Mouse (Mus musculus): ENCODE results near the gene Baiap3.

Gene Baiap3

GRCm38 (mm10) chr17:25256140-25256754 lies at the start of gene Baiap3:
Gene Baiap3 (minus strand): TSS chr17:25256364.
- DNase-seq = no peak

- no peak for DNase-seq
Measured at GRCm38 (mm10) chr17:25298094-25298493, 41.9 kb upstream of the Baiap3 start, which contains the start of gene Prss34. Gene Prss34 (plus strand): TSS chr17:25298394.

DNA sequence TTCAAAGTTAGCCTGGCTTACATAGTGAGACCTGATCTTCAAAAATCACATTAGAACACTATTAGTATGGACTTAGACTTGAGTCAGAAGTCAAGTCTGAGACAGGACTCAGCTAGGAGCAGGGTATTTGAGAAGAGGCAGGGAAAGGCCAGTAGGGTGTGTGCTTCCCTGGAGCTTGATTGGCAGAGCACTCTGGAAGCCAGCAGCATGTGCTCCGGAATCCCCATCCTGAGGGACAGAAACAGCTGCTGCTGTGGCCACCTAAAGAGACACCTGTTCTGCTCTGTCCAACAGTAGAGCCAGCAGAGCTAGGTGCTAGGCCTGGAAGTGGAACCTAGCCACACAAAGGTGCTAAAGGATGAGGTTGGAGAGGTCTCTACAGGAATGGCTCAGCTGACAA lies 37.9 kb upstream of the Baiap3 start:
- DNase-seq = no peak

GRCm38 (mm10) chr17:25293495-25293894 lies 37.3 kb upstream of the Baiap3 start:
- no peak for DNase-seq

DNA sequence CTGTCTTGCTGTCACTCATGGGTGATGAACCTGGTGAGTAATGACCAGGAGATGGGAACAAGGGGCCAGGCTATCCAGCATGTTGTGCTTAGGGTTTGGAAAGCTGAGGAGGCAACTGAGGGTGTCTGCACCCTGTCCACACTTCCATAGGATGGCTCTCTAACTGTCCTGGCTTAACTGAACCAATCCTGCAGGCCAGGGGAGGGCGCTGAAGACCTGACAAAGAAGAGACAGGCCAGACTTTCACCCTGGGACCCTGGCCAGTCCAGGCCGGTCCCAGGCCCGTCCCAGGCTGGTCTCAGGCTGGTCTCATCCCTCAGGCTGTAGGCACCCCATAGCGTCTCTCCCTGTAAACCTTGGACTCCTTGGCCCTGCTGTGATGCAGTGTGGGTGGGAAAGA lies 34.2 kb upstream of the Baiap3 start:
- no peak for DNase-seq

DNA sequence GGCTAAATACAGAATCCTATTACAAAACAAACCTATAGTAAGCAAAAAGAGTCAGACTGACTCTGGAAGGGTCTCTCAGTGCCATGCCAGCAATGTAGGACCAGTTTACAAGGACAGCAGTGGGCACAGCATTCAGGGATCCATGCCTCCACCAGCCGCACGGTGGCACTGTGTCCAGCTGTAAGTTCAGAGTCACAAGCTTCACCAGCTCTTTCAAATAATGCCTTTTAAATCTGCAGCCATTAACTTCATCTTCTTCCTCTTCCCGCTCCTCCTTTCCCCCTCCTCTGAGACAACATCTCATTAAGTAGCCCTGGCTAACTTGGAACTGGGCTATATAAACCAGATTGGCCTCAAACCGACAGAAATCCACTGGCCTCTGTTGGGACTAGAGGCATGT lies 32.7 kb upstream of the Baiap3 start:
- no peak for DNase-seq

- peak; percentile 80 for DNase-seq
Measured at GRCm38 (mm10) chr17:25285033-25285432, 28.9 kb upstream of the Baiap3 start.

- DNase-seq = no peak
Measured at GRCm38 (mm10) chr17:25282133-25282532, 26.0 kb upstream of the Baiap3 start.

DNA sequence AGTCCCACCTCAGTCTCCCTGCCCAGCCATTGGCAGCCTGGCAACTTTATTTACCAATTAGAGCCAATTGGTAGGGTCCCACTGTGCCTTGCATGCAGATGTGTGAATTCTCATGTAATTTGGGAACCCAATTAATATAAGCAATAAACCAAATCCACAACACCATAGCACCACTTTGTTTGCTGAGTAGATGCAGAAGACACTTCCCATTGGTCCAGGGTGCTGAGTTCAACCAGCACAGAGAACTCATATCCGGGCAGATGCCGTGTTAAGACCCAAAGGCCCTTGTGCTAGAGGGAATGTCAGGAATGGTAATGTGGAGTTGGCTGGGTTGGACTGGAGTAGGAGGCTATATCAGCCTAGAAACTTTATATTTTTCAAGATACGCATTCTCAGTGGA lies 19.7 kb upstream of the Baiap3 start:
- no peak for DNase-seq

GRCm38 (mm10) chr17:25274571-25275346 lies 18.6 kb upstream of the Baiap3 start, which contains the start of gene Ube2i:
Gene Ube2i (minus strand): TSS chr17:25274622.
- DNase-seq = no peak

- peak; percentile 94 for DNase-seq
Measured at GRCm38 (mm10) chr17:25273706-25274501, 17.7 kb upstream of the Baiap3 start.

- DNase-seq = peak; percentile 90
Measured at GRCm38 (mm10) chr17:25272951-25273705, 17.0 kb upstream of the Baiap3 start.

DNA sequence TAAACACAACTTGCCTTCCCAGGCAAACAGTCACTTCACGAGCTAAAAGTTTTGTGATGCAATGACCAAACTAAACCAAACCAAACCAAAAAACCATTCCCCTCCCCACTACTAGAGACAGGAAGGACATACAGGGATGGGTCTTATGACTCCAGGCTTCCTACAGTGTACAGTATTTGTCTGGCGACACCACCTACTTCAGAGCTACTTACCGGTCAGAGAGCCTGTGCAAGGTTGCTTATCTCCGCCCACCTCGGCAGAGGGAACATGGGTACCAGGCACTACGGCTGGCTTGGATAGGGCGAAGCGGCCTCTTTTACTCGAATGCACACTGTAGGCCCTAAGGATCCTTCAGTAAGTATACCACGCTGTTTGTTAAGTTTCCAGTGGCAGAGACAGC lies 16.2 kb upstream of the Baiap3 start:
- DNase-seq = no peak

GRCm38 (mm10) chr17:25270795-25271335 lies 14.7 kb upstream of the Baiap3 start:
- no peak for DNase-seq

GRCm38 (mm10) chr17:25264453-25264852 lies 8.3 kb upstream of the Baiap3 start:
- DNase-seq = peak; percentile 26

GRCm38 (mm10) chr17:25257804-25258261 lies 1.7 kb upstream of the Baiap3 start:
- no peak for DNase-seq

DNA sequence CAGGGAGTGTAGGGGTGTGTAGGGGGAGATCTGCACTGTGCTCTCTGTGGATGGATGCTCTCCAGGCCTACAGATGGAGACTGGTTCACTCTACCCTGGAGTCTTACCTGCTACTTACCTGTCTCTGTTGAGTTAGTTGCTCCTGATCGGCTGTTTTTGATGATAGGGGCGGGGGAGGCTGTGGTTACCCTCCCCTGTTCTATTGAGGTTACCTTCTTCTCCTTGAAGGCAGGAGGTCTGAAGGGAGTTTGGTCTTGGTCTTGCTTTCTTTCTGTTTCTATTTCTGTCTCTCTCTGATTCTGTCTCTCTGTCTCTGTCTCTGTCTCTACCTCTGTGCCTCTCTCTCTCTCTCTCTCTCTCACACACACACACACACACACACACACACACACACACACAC lies 1.1 kb downstream of the Baiap3 start:
- DNase-seq = no peak

DNA sequence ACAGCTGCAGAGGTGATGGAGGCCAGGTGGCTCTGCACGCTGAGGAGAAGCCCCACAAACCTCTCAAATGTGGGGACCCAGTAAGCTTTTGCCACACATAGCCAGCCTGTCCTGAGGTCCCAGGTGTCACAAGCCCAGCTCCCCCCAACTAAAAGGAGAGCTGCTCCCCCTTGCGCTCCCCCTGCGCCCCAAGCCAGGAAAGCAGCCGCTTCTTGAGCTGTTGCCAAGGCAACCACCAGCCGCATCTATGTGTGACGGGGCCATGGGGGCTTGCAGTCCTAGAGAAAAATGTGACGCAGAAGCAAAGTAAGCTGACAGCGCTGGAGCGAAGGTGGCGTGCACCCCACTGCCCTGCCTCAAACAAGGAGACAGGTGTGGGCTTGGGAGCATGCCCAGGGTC lies 2.4 kb downstream of the Baiap3 start:
- DNase-seq = no peak

GRCm38 (mm10) chr17:25252643-25253042 lies 3.5 kb downstream of the Baiap3 start:
- DNase-seq = no peak

DNA sequence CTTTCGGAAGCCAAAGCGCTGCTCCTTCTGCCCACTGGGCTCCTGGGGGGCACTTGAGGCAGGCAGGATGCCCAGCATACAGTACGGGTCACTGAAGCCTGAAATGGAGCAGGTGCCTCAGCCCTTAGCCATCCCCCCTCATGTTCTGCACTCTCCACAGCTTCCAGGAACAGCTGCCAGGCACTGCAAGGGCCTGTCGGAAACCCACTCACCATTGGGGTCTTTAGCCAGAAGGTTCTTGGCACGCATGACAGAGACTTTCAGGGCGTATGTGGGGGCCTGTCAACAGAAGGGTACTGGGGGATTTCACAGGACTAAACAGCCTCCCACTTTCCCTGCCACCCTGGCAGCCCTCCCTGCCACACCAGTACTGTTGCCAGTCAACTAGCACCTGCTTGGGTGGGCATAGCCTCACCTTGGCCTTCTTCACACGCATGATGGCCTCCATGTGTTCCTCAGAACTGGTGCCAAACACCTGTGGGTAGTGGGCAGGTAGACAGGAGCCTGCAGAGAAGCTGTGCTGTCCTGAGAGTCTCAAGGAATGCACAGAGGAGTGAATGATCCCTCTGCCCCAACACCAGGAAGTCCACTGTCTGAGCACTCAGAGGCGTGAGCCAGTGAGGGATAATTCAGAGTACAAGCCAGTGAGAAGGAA lies 5.9 kb downstream of the Baiap3 start:
- DNase-seq = no peak

- DNase-seq = no peak
Measured at GRCm38 (mm10) chr17:25248033-25248750, 8.0 kb downstream of the Baiap3 start.
